Mouse (Mus musculus) cerebellum, adult 2 months (tissue): ENCODE measurements around the gene Slc26a6.

ENCODE experiments used
- CTCF ChIP-seq: fragments of 200-500 bp; IDR thresholded peaks from 2 replicates; pipeline ENCODE4 v1.5.1; 2011; ENCODE audit warnings: low read depth, mild to moderate bottlenecking, control low read depth, low read length, moderate library complexity, borderline replicate concordance; ENCODE audit not compliant: insufficient read depth
- POLR2A ChIP-seq: fragments of 200-500 bp; IDR thresholded peaks from 2 replicates; pipeline ENCODE4 v1.6.1; 2011; ENCODE audit warnings: low read length, control low read depth, borderline replicate concordance; ENCODE audit not compliant: insufficient read depth

DNA sequence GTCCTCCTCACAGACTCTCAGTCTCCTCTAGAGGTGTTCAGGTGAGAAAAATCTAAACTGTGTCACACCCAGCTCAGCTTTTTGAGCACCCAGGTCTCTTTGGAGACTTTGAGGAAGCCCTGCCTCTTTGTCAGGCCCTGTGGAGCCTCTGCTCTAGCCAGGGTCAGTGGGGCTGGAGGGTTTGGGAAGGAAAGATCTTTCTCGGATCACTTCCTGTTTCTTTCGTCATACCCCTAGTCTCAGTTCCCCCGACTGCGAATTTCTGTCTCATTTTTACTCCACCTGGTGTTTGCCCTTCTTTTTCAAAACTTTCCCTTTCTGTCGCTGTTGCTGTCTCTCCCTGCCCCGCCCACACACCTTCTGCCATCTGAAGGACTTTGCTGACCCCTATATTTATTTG lies 43.4 kb upstream of the Slc26a6 start:
- TF ChIP-seq CTCF (no peak), POLR2A (no peak)
